Mouse (Mus musculus): ENCODE measurements around the gene Rarres2.

- TF ChIP-seq CTCF (IDR thresholded peaks at IDR 0.05; ENCODE audit: insufficient read depth, low read length), result no peak
- no peak for TF ChIP-seq POLR2A (IDR thresholded peaks at IDR 0.05; ENCODE audit: borderline replicate concordance, extremely low read depth, low read depth, low read length)
These were observed 42.6 kb downstream of the Rarres2 start for GRCm38 (mm10) chr6:48529871-48530440.
